Mouse (Mus musculus) heart, postnatal 14 days (tissue): ENCODE measurements around the gene Ahnak. TPM values are rescaled to one million over a fixed set of nuclear protein-coding genes. Genes with fewer than 3 reads are reported as not detected.
"Not testable (repeated sequence)": the region's sequence is repeated elsewhere in the genome, so short reads cannot be mapped to it uniquely, and the experiment has no call there.

Experiments
- DNase-seq, 2 experiments: peaks; one replicate each; pipeline ENCODE4 v3.0.0; 2021 to 2022
- intact Hi-C: fragments of 180-260 bp; cut with DNase I; formaldehyde crosslinking; loops from one replicate; pipeline ENCODE4 v1.15.1; 2025
- total RNA-seq, 2 experiments: library from RNA; stranded (reverse); gene quantifications; 2 replicates each; pipeline ENCODE4 v1.2.3; 2021

Gene Ahnak
- total RNA-seq, 2 experiments from 2014 or later: 288 to 310 TPM

- intact Hi-C loops: loop anchor here (5.0 kb wide), 1 partner anchor 39 kb away; no protein-coding TSS in a partner anchor
- DNase-seq: no peak
Observed at GRCm38 (mm10) chr19:9033412-9034340, 44.6 kb downstream of the Ahnak start.

- intact Hi-C loops: loop anchor here (5.0 kb wide), 1 partner anchor 38 kb away; no protein-coding TSS in a partner anchor
- DNase-seq: no peak
Observed at GRCm38 (mm10) chr19:9034480-9034879, 45.4 kb downstream of the Ahnak start.

- DNase-seq: no peak
- intact Hi-C loops: no loop called here
Observed at GRCm38 (mm10) chr19:9035101-9035500, 46.0 kb downstream of the Ahnak start.

GRCm38 (mm10) chr19:9038136-9038535 is 49.1 kb downstream of the Ahnak start:
- intact Hi-C loops: no loop called here

GRCm38 (mm10) chr19:9039266-9039665 is 50.2 kb downstream of the Ahnak start:
- no peak for DNase-seq
- intact Hi-C loops: no loop called here

More at GRCm38 (mm10) chr19:9038136-9038535, 49.1 kb downstream of the Ahnak start:
- no peak for DNase-seq

GRCm38 (mm10) chr19:9039928-9040327 is 50.8 kb downstream of the Ahnak start:
- intact Hi-C loops: no loop called here
- DNase-seq: no peak

GRCm38 (mm10) chr19:9040649-9041048 is 51.6 kb downstream of the Ahnak start:
- intact Hi-C loops: no loop called here
- no peak for DNase-seq

GRCm38 (mm10) chr19:9041074-9041473 is 52.0 kb downstream of the Ahnak start:
- no peak for DNase-seq
- intact Hi-C loops: no loop called here

- intact Hi-C loops: no loop called here
- no peak for DNase-seq
Observed at GRCm38 (mm10) chr19:9043123-9043522, 54.0 kb downstream of the Ahnak start.

- intact Hi-C loops: no loop called here
- no peak for DNase-seq
Observed at GRCm38 (mm10) chr19:9044291-9044690, 55.2 kb downstream of the Ahnak start.

- intact Hi-C loops: no loop called here
- DNase-seq: no peak
Observed at GRCm38 (mm10) chr19:9047207-9047945, 58.3 kb downstream of the Ahnak start.

GRCm38 (mm10) chr19:9047946-9048387 is 58.9 kb downstream of the Ahnak start:
- intact Hi-C loops: no loop called here
- no peak for DNase-seq

- intact Hi-C loops: no loop called here
- no peak for DNase-seq
Observed at GRCm38 (mm10) chr19:9048981-9049687, 60.0 kb downstream of the Ahnak start.

- intact Hi-C loops: no loop called here
- DNase-seq: no peak
Observed at GRCm38 (mm10) chr19:9050294-9051229, 61.5 kb downstream of the Ahnak start.

GRCm38 (mm10) chr19:9051985-9052384 is 62.9 kb downstream of the Ahnak start:
- DNase-seq, intact Hi-C loops: not testable (repeated sequence)

GRCm38 (mm10) chr19:9052803-9053431 is 63.8 kb downstream of the Ahnak start:
- intact Hi-C loops: no loop called here
- peak; percentile 38 to 63 for DNase-seq

GRCm38 (mm10) chr19:9055153-9055552 is 66.1 kb downstream of the Ahnak start:
- DNase-seq: no peak
- intact Hi-C loops: loop anchor here (1.0 kb wide), 1 partner anchor 63 kb away; no protein-coding TSS in a partner anchor

- intact Hi-C loops: loop anchor here (1.0 kb wide), 1 partner anchor 64 kb away; no protein-coding TSS in a partner anchor
- no peak for DNase-seq
Observed at GRCm38 (mm10) chr19:9055703-9056355, 66.7 kb downstream of the Ahnak start.
